Mouse (Mus musculus) gastrocnemius, postnatal 36 days (tissue): ENCODE results near the gene Fdxr. TPM values are rescaled to one million over a fixed set of nuclear protein-coding genes. Genes with fewer than 3 reads are reported as not detected.
A peak's percentile ranks its signal among the peaks of the same experiment; 100 is the strongest.

Experiments
- DNase-seq, 2 experiments: peaks; one replicate each; pipeline ENCODE4 v3.0.0; 2022
- intact Hi-C: fragments of 180-260 bp; cut with DNase I; formaldehyde crosslinking; loops from one replicate; pipeline ENCODE4 v1.15.1; 2025
- total RNA-seq, 2 experiments: library from RNA; stranded (reverse); gene quantifications; 2 replicates each; pipeline ENCODE4 v1.2.3; 2021

Fdxr gene
- total RNA-seq, 2 experiments from 2014 or later: 3.6 to 4.4 TPM

DNA sequence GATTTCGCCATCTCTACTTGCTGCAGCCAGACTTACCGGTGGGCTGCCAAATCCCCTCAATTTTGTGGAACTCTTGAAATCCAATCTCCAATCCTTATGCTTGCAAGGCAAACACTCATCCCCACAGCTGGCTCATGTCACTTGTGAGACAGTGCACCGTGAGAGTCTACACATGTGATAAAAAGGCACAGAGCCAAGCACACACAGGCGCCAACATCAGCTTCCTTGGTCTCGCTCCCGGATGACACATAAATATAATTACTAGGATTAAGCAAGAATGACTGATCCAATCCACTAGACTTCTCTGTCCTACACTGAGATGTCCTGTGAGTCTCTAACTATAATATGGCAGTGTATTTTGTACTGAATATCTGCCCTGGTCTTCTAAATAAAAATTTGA, 14.1 kb upstream of the Fdxr start:
- intact Hi-C loops: no loop called here
- DNase-seq: peak; percentile 65 to 75

DNA sequence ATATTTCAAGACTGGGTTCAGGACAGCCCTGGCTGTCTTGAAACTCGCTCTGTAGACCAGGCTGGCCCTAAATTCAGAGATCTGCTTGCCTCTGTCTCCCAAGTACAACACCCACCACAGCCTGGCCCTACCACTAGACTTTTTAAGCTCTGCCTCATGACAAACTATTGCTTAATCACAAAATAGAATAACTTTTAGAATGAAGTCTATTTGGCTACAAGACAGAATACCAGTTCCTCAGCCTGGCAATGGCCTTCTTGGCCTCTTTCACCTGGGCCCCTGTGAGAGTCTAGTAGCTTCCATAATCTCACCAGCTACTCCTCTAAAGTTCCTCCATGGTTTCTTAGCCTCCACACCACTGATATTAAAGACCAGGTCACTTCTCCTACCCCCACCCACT, 13.5 kb upstream of the Fdxr start:
- intact Hi-C loops: no loop called here
- no peak for DNase-seq

DNA sequence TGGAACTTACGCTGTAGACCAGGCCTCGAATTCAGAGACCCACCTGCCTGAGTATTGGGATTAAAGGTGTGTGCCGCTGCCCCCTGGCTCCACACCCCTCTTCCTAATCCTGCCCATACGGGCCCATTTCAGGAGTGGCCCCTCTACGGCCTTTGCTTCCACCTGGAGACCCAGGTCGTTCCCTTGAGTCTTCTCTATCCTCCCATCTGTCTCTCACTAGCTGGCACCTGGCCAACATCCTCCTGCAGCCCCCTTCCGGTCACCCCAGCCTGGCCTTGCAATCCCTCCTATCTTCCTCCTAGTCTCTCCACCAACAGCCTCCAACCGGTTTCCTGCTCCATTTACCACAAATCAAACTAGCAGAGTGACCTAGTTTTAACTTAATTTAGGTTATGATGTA, 13.0 kb upstream of the Fdxr start:
- no peak for DNase-seq
- intact Hi-C loops: no loop called here

DNA sequence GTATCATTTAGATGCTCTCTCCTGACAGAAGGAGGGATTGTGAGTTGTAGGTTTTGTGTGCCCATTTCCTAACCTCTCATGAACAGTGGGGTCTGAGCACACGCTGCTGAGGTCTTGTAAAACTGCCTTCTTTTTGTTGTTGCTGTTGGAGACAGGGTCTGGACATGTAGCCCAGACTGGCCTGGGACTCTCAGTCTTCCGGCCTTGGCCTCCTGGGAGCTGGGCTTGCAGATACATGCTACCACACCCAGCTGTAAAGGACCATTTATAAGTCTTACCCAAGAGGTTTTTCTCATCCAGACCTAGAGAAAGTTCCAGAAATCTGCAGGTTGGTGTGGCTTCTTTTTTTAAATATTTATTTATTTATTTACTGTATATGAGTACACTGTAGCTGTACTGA, 11.5 kb upstream of the Fdxr start:
- intact Hi-C loops: no loop called here
- no peak for DNase-seq

DNA sequence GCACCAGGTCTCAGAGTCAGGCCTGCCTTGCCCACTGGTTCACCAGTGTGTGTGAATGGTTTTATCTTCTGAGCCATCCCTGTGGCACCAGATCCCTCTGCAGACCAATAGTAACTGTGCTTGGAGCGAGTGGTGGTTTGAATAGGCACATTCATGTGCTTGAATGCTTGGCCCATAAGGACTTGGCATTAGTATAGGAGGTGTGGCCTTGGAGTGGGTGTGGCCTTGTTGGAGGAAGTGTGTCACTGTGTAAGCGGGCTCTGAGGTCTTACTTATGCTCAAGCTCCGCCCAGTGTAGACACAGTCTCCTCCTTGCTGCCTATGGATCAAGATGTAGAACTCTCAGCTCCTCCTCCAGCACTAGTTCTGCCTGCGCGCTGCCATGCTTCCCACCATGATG, 10.5 kb upstream of the Fdxr start:
- no peak for DNase-seq
- intact Hi-C loops: no loop called here

DNA sequence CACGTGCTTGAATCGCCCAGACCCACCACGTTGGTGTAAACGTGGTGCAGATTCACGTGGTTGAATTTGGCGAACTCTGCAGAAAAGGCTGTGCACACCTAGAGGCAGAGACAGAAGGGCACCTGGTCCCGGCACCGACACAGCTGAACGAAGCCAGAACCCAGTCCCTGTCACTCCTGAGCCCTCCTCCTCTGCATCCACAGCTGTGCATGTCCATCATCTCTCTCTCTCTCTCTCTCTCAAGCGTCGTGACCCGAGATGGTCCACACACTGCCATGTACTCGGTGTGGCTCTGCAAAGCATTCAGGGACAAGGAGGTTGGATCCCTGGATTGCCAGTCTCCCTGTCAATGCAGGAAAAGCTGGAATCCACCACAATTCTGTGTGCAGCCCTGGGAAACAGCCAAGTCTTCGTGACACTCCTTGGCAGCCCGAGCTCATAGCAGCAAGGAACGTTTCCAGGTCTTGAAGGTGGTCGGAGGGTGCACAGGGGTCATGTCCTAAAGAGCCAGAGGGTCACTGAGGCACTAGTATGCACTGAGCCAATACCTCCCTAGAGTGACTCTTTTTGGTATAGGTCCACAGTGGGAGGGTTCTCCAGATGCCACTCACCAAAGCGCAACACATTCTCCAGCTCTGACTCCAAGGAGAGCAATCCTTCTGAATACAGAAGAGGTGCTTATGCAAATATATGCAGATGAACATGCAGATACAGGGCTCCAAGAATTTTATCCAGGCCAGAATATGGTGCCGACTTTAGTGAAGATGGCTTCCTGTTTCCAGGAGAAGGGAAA, 9.5 kb upstream of the Fdxr start:
- no peak for DNase-seq
- intact Hi-C loops: no loop called here

DNA sequence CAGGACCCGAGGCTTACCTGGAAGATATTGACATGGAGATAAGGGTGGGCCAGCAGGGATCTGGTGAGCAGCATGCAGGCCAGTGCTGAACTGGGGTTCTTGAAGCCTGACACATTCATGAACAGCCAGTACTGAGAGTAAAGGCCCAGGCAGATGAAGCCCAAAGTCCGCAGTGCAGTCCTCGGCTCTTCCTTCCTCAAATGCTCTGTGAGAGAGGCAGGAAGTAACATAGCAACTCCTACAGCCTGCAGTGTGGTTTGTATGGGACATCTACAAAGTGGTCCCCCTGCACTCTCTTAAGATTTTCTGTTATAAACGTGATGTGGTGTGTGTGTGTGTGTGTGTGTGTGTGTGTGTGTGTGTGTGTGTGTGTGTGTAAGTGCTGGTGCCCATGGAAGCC, 8.4 kb upstream of the Fdxr start:
- DNase-seq: no peak
- intact Hi-C loops: no loop called here

DNA sequence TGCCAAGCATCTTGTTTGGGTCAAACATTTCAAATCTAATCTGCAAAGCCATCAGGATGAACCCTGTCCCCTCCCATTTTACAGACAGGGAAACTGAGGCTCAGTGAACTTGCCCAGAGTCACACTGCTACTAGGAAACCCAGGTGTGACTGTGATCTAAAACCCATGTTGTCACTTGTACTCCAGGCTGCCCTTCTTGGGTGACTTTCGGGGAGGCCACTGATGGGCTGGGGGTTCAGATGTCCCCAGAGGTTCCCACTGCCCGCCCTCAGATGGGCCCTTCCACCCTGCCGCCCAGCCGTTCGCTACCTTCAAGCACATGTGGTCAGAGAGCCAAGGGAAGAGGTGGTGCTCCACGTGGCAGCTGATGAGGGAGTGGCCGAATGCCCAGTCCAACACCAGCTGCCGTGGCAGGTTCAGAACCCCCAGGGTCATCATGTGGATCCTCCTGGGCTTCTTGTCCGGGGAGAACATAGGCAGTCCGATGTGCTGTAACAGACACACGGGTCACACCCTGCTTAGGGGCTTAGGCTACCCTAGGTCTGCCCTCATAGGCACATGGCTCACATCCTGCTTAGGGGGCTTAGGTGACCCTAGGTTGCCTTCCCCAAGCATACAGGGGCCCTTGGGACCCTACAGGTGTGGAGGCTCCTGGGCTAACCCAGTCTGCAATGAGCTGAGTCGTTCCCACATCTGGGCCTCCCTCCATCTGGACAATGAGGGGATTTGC, 7.2 kb upstream of the Fdxr start:
- DNase-seq: no peak

DNA sequence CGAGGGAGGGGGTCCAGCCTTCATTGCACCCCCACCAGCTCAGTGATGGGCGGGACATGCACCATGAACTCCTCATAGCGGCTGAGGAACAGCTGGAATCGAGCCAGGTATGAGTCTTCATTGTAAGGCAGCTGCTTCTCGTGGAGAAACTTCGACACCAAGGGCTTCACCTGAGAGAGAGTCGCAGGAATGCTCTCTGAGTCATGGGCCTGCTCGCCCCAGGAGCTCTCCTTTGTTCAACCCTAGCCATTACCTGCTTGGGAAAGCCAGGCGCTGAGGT, 6.6 kb upstream of the Fdxr start:
- intact Hi-C loops: no loop called here
- no peak for DNase-seq

More for the DNA sequence above, 7.2 kb upstream of the Fdxr start:
- intact Hi-C loops: no loop called here

DNA sequence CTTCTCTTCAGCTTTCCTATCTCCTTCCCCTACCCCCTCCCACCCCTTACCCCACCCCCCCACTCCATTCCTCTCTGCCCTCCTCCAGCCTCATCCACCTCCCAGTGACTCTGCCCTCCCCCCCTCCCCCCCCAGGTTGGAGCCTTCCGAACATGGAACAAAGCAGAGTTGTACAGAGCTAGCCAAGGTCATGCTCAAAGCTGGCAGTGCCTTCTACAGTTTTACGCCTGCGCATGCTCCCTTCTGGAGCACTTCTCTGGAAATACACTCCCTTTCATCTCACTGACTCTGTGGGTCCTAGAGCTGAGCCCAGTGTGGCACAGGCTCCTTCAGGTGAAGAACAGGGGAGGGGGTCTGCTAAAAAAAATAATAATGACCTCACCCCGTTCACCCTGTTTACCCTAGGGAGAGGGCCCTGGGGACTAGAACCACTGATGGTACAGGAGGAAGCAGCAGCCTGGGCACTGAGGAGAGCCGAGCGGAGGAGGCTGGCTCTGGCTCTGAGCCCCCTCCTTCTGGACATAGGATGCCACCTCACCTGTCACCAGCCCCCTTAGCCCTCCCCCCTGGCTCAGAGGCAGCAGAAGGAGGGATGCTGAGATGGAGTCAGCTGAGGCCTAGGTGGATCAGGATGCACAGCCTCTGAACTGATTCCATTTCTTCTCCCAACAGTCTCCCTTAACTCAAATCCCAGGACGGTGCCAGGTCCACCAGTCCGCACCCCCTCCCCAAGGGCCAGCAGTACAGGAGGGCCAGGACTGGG, 6.1 kb upstream of the Fdxr start:
- intact Hi-C loops: no loop called here
- DNase-seq: no peak

DNA sequence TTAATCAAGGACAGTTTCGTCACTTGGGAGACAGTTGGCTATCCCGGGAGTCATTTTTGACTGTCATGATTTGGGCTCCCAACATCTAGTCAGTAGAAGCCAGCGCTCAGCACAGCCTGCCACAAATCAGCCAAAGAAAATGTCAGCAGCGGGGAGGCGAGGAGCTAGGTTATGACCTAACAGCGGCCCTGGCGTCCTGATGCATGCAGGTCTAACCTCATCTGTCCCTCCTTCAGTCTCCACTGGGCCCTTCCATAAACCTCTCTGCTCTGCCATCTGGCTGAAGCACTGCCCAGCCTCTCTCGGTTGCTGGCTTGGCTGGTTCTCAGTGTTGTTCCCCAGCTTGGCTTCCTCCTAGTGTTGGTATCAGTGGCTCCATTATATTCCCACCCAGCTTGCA, 5.4 kb upstream of the Fdxr start:
- DNase-seq: no peak
- intact Hi-C loops: no loop called here

DNA sequence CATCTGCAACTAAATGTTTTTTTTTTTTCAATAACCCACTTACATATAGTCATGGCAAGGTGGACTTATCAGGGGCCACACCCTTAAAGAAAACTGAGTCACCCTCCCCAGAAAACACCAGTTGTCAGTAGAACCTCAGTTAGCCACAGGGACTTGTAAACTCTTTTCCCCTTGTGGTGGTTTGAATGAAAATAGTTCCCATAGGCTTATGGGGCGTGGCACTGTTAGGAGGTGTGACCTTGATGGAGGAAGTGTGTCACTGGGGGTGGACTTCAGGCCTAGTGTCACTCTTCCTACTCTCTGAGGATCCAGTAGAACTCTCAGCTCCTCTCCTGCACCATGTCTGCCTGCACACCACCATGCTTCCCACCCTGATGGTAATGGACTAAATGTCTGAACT, 2.9 kb upstream of the Fdxr start:
- no peak for DNase-seq
- intact Hi-C loops: no loop called here

DNA sequence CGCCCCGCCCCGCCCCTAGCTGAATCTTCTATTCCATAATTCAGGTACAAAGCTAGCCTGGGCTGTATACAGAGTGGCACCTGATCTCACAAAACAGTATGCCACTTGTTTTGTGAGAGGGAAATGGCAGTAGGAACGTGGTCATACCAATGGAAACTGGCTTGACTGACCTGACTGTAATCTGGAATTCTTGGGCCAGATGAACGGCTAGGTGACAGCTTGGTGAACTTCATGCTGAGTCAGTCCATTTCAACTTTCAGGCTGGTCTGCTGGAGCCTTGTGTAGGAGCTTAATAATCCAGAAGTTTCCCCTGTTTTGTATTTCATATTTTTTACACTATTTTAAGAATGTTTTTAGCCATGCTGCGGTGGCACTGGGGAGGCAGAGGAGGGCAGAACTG, 1.3 kb upstream of the Fdxr start:
- no peak for DNase-seq
- intact Hi-C loops: no loop called here

DNA sequence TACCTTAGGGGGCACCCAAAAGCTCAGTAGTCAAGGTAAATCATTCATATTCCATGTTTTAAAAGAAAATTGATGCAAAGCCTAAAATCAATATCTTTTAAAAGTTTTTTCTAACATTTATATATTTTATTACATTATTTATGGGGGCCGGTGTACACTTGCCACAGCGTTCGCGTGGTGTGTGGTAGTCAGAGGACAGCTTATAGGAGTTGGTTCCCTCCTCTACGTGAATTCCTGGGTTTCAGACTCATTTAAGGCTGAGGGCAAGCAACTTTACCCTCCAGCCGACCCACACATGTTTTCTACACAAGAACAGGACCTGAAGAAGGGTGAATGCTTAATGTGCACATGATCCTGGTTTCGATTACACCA, 740 bp upstream of the Fdxr start:
- DNase-seq: no peak

DNA sequence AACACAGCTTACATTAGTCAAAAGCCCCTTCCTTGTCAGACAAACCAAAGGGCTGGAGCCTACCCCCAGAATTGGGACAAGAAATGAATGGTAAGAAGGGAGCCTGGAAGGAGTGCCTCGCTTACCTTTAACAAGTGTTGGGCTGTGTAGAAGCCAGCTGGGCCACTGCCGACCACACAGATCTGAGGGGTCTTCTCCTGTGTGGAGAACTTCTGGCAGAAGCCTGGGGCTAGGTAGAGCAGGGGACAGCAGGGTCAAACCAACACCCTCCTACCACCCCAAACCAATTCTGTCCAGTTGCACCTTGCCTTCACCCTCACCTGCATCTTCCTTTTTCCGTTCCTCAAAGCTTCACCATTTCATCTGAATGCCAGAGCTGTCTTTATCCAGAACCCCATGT, 896 bp downstream of the Fdxr start:
- intact Hi-C loops: no loop called here
- no peak for DNase-seq

More for the DNA sequence above, 740 bp upstream of the Fdxr start:
- intact Hi-C loops: no loop called here

DNA sequence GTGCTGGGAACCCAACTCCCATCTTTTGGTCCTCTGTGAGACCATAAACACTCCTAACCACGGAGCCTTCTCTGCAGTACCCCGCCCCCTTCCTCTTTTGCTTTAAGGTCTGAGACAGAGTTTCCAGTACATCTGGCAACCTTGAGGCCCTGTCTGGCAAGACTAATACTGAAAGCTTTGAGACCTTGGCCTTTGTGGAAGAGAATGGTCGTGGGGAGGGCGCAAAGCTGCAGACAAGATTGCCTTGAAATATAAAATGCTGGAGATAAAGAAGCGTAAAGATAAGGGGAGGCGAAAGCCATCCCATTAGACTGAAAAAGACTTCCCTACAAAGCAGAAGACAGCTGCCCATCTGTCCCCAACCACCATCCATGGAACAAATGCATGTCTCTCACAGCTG, 1.3 kb downstream of the Fdxr start:
- DNase-seq: no peak
- intact Hi-C loops: no loop called here

DNA sequence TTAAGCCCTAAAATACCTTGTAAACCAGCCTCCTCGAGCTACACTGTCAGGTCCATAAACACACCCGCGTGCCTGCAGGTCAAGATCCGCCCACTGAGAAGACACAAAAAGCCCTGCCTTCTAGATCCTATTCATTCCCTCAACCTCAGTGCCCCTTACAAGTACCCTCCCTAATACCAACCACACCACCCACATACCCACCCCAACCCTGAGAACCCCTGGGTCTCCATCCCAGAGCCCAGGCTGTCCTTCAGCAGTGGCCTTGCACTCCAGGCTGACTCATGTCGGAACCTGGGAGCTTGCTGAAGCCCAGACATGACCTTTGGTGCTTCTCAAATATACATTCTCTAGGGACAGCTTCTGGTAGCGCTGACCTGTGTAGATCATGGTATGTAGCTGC, 2.1 kb downstream of the Fdxr start:
- no peak for DNase-seq
- intact Hi-C loops: no loop called here

DNA sequence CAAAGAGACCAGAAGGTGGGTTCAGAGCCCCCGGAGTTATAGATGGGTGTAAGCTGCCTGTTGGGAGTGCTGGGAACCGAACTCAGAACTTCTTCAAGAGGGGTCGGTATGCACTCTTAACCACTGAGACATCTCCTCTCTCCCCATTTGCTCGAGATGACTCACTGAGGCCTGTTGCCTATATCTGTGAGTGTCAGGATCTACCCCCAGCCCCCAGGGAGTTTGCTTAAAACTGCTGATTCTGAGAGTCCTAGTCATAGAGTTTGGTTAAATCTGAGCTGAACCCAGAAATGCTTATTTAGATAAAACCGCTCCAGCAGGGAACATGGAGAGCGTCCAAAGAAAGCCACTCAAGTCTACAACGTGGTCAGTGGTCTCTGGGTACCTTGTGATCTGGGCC, 2.7 kb downstream of the Fdxr start:
- no peak for DNase-seq
- intact Hi-C loops: no loop called here

DNA sequence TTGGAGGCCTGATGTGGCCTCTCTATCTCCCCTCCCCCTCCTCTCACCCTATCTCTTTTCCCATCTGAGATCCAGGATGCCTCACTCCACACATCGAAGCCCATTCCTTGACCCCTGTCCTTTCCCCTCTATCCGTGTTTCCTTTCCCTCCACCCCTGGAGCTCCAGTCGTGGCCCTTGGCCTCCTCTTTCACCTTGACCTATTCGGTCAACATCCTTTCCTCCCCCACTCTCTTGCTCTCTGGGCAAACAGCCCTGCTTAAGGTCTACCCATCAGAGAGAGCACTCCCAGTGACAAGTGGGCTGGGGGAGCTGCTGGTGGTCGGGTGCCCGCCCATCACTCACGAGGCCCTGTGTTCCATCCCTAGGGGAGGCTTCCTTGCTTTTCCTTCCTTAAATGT, 3.1 kb downstream of the Fdxr start:
- no peak for DNase-seq
- intact Hi-C loops: no loop called here

DNA sequence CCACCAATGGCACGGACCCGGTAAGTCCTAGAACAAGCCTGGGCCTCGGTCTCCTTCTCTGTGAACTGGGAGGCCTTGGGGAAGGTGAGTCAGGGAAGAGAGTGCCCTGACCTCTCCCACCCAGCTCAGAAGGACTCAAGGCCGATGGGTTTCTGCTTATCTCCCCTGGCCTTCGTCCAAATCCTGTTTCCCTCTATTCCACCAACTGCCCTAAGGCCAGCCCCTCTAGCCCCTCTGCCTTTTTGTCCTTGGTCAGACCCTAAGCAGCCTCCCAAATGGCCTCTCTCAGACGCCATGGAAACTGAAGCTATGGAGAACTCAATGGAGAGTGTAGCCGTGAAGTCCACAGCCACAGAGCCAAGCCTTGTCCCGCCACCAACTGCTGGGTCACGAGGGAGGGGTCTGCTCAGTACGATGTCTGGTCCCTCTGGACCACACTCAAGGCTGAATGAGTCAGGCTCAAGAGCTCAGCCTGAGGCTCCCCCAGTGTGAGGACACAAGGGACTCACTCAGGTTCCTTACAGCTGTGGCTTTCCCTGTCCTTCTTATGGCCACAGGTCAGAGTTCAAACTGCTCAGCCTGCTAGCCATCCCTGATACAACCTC, 3.9 kb downstream of the Fdxr start:
- no peak for DNase-seq
- intact Hi-C loops: no loop called here

DNA sequence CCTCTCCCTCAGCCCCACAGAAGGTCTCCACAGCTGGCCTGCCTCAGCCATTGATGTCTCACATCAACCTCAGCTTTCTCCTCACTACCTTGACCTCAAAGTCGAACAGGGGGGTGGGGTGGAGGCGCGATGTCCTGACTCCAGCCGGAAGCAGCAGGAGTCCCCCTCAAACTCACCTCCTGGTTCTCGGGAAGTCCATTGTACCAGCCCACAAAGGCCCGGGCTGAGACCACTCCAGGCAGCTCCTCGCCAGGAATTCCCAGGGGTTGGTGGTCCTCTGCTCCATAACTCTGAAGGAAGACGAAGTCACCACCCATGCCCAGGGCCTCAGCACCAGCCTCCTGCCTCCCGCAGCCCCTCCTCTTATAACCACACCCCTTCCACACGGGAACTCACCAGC, 5.4 kb downstream of the Fdxr start:
- no peak for DNase-seq
- intact Hi-C loops: loop anchor here (2.0 kb wide), 1 partner anchor 113 kb away; no protein-coding TSS in a partner anchor
